Mouse (Mus musculus): ENCODE measurements at regions not wholly inside any gene's neighbourhood (a gene's known extent, or its start where the extent isn't known, plus 50 kb on each side); places are given as distances from the start of the nearest gene placed in this dataset.
"Not testable (repeated sequence)": the region's sequence is repeated elsewhere in the genome, so short reads cannot be mapped to it uniquely, and the experiment has no call there.

- no peak for DNase-seq (ENCODE audit: low read depth, low spot score)
These were observed 364.2 kb downstream of the Casp12 start for GRCm38 (mm10) chr9:5709480-5709879.

- DNase-seq (ENCODE audit: low read depth, low spot score): not testable (repeated sequence)
These were observed 373.4 kb downstream of the Casp12 start for GRCm38 (mm10) chr9:5718585-5718984.

- DNase-seq (ENCODE audit: low read depth, low spot score): no peak
These were observed 383.6 kb downstream of the Casp12 start for GRCm38 (mm10) chr9:5728843-5729242.

- no peak for DNase-seq (ENCODE audit: low read depth, low spot score)
These were observed 407.6 kb downstream of the Casp12 start for GRCm38 (mm10) chr9:5752686-5753301.

DNA sequence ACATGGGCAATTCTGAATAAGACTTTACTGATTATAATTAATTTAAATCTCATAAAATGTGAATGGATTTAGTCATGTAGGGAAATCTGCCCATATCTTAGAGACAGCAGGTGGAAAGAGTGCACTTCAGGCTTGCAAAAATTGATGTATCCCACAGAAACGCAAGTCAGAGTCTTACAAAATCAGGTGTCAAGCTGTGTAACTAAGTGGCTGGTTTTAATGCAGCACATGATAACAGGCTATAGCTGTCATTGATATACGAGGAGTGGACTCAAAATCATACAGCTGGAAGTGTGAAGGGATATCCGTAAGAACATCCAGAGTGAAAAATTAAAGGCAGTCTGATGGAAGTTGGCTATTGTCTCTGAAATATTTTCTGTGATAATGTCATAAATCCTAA, 408.6 kb downstream of the Casp12 start:
- no peak for DNase-seq (ENCODE audit: low read depth, low spot score)

GRCm38 (mm10) chr9:5761215-5761614, 407.2 kb upstream of the Pdgfd start:
- no peak for DNase-seq (ENCODE audit: low read depth, low spot score)

DNA sequence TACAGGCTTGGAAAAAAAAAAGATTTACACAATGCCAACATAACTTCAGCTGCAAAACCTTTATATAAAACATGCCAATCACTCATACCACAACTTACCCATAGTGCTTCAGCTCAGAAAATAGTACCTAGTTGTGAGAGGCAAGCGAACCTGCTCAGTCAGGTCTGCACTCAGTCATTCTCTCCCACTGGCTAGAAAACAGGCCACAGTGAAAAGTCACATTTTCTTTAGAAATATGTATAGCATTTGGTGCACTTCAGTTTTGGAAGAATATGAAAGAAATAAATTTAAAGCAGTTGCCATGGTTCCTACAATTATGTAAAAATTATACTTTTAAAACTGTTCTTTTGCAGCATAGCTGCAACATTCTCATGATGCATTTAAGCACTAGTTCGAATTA, 398.5 kb upstream of the Pdgfd start:
- no peak for DNase-seq (ENCODE audit: low read depth, low spot score)

GRCm38 (mm10) chr9:5771158-5771557, 397.2 kb upstream of the Pdgfd start:
- DNase-seq (ENCODE audit: low read depth, low spot score): no peak
